Mouse (Mus musculus) left cerebral cortex, postnatal 36 days (tissue): ENCODE measurements around the gene Il1b. TPM values are rescaled to one million over a fixed set of nuclear protein-coding genes. Genes with fewer than 3 reads are reported as not detected.

Experiments used
- total RNA-seq, 2 experiments: library from RNA; stranded (reverse); gene quantifications; 2 replicates each; pipeline ENCODE4 v1.2.3; 2021

Il1b gene
- total RNA-seq, 2 experiments from 2014 or later = 0.32 TPM; not detected in 1

Other genes starting within 250 kb of the Il1b start
- gene Chchd5, start 241.4 kb downstream of the Il1b start, total RNA-seq = 10 to 100 TPM in 1 of 2 experiments, 1 to 10 TPM in 1; 9.6 to 10.9 TPM
- 100 to 1,000 TPM; 140 to 151 TPM for gene Slc20a1, start 172.4 kb downstream of the Il1b start, total RNA-seq
- under 1 TPM; 0.66 to 0.84 TPM for gene Ckap2l, start 73.9 kb downstream of the Il1b start, total RNA-seq
- under 1 TPM; 0.32 to 0.59 TPM for gene Il1a, start 61.2 kb downstream of the Il1b start, total RNA-seq
- 1 to 10 TPM in 1 of 2 experiments, under 1 TPM in 1; 0.68 to 1.1 TPM for gene F830045P16Rik, start 165.5 kb upstream of the Il1b start, total RNA-seq
- gene Sirpa, start 221.7 kb upstream of the Il1b start, total RNA-seq = 100 to 1,000 TPM; 386 to 401 TPM